Mouse (Mus musculus) testis, adult 2 months (tissue): ENCODE data around the gene Cpne9.

Source experiments
- CTCF ChIP-seq: fragments of 200-500 bp; IDR thresholded peaks from 2 replicates; pipeline ENCODE4 v1.5.1; 2012; ENCODE audit warnings: low read depth, mild to moderate bottlenecking, inconsistent platforms, low read length, moderate library complexity; ENCODE audit not compliant: control insufficient read depth, insufficient read depth, insufficient replicate concordance
- POLR2A ChIP-seq: fragments of 200-500 bp; IDR thresholded peaks from 2 replicates; pipeline ENCODE4 v1.6.1; 2012; ENCODE audit warnings: low read depth, mild to moderate bottlenecking, inconsistent platforms, low read length, moderate library complexity; ENCODE audit not compliant: control insufficient read depth

GRCm38 (mm10) chr6:113330547-113330946, 48.4 kb downstream of the Cpne9 start:
- TF ChIP-seq POLR2A, result no peak
- no peak for TF ChIP-seq CTCF
